Mouse (Mus musculus): ENCODE measurements at regions not wholly inside any gene's neighbourhood (a gene's known extent, or its start where the extent isn't known, plus 50 kb on each side); places are given as distances from the start of the nearest gene placed in this dataset.

DNA sequence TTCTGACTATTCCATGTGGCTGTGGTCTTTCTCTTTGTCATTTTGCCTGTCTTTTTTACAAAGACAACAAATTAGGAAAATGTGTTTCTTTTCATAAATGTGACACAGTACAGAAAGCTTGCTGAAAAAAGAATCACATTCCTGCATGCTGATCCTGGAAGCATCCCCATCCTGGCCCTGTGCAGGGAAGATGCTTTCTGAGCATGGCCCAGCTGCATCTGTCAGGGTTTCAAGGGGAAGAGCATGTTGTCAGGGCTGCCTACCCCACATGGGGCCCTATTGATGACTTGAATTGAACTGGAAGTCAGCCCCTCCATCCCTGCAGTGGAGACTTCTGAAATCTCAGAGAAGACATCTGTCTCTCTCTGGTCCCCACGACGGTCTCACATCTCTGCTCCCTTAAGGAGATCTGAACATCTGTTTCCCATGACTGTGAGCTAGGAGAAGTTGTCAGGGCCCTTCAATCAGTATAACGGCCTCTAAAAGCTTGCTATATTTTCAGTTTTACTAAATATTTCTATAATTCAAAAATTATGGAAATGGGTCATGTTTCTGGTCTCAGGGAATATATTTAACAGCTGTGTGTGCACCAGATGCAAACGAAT, 235.8 kb upstream of the Sfrp2 start:
- no peak for TF ChIP-seq USF1 (IDR thresholded peaks at IDR 0.05; ENCODE audit: low read depth)
- TF ChIP-seq TCF3 (IDR thresholded peaks at IDR 0.05; ENCODE audit: insufficient read length, low read depth): no peak
- TF ChIP-seq POLR2A (IDR thresholded peaks at IDR 0.05; ENCODE audit: insufficient read length, low read depth): no peak

Measured in myocyte (in vitro differentiated cells).